Mouse (Mus musculus) frontal cortex, postnatal 14 days (tissue): ENCODE results near the gene Arhgef10l.

ENCODE experiments used
- DNase-seq, 2 experiments: peaks; one replicate each; pipeline ENCODE4 v3.0.0; 2022; ENCODE audit warnings: low spot score in 2 of 2

The Arhgef10l gene

GRCm38 (mm10) chr4:140636312-140636996, 29.4 kb downstream of the Arhgef10l start:
- DNase-seq, result no peak

GRCm38 (mm10) chr4:140634861-140635388, 30.9 kb downstream of the Arhgef10l start:
- DNase-seq, result no peak

- no peak for DNase-seq
Observed at GRCm38 (mm10) chr4:140631276-140631849, 34.4 kb downstream of the Arhgef10l start.

GRCm38 (mm10) chr4:140630651-140631241, 35.1 kb downstream of the Arhgef10l start:
- no peak for DNase-seq

GRCm38 (mm10) chr4:140630136-140630535, 35.7 kb downstream of the Arhgef10l start:
- no peak for DNase-seq

GRCm38 (mm10) chr4:140628971-140629370, 36.8 kb downstream of the Arhgef10l start:
- no peak for DNase-seq

- DNase-seq, result no peak
Observed at GRCm38 (mm10) chr4:140628412-140628943, 37.3 kb downstream of the Arhgef10l start.

- DNase-seq, result no peak
Observed at GRCm38 (mm10) chr4:140625651-140626525, 39.9 kb downstream of the Arhgef10l start.

- DNase-seq, result peak; percentile 55 to 75
Observed at GRCm38 (mm10) chr4:140624468-140625176, 41.2 kb downstream of the Arhgef10l start.

- DNase-seq, result no peak
Observed at GRCm38 (mm10) chr4:140624087-140624467, 41.7 kb downstream of the Arhgef10l start.

GRCm38 (mm10) chr4:140622819-140623218, 43.0 kb downstream of the Arhgef10l start:
- no peak for DNase-seq

GRCm38 (mm10) chr4:140620496-140620895, 45.3 kb downstream of the Arhgef10l start:
- no peak for DNase-seq

GRCm38 (mm10) chr4:140617391-140618385, 48.1 kb downstream of the Arhgef10l start:
- no peak for DNase-seq

- DNase-seq, result no peak
Observed at GRCm38 (mm10) chr4:140616894-140617293, 48.9 kb downstream of the Arhgef10l start.

- DNase-seq, result no peak
Observed at GRCm38 (mm10) chr4:140616196-140616595, 49.6 kb downstream of the Arhgef10l start.

- no peak for DNase-seq
Observed at GRCm38 (mm10) chr4:140615771-140616170, 50.0 kb downstream of the Arhgef10l start.

GRCm38 (mm10) chr4:140614553-140614952, 51.3 kb downstream of the Arhgef10l start:
- DNase-seq, result no peak

GRCm38 (mm10) chr4:140614145-140614544, 51.7 kb downstream of the Arhgef10l start:
- DNase-seq, result no peak

- no peak for DNase-seq
Observed at GRCm38 (mm10) chr4:140610841-140611609, 54.8 kb downstream of the Arhgef10l start.
